Mouse (Mus musculus) heart, postnatal 0 days (tissue): ENCODE results near the gene Rce1. TPM values are rescaled to one million over a fixed set of nuclear protein-coding genes. Genes with fewer than 3 reads are reported as not detected.
A peak's percentile ranks its signal among the peaks of the same experiment; 100 is the strongest.

Experiments
- ATAC-seq: fragments of 200-750 bp; cut with Nextera tagmentation; 2 replicates; pipeline ENCODE4 v1.8.0; 2017; ENCODE audit warnings: low read depth, moderate number of reproducible peaks, moderate library complexity; ENCODE audit not compliant: insufficient read depth
- DNase-seq: peaks from one replicate; pipeline ENCODE4 v3.0.0-alpha.2; 2016; ENCODE audit warnings: low spot score
- H3K27ac ChIP-seq: fragments of 300-500 bp; sonication (generic); 2 replicates; pipeline ENCODE4 v1.5.1; 2014; ENCODE audit warnings: low read depth, mild to moderate bottlenecking
- H3K27me3 ChIP-seq: fragments of 300-500 bp; sonication (generic); 2 replicates; pipeline ENCODE4 v1.6.1; 2014; ENCODE audit warnings: low read length, mixed read lengths; ENCODE audit not compliant: control insufficient read depth, insufficient read depth
- H3K36me3 ChIP-seq: fragments of 300-500 bp; sonication (generic); replicated peaks from 2 replicates; pipeline ENCODE4 v1.6.1; 2014; ENCODE audit warnings: low read length, mixed read lengths; ENCODE audit not compliant: control insufficient read depth, insufficient read depth
- H3K4me1 ChIP-seq: fragments of 300-500 bp; sonication (generic); 2 replicates; pipeline ENCODE4 v1.6.1; 2014; ENCODE audit warnings: antibody characterized with exemption; ENCODE audit not compliant: control insufficient read depth, insufficient read depth
- H3K4me2 ChIP-seq: fragments of 300-500 bp; sonication (generic); 2 replicates; pipeline ENCODE4 v1.6.1; 2014; ENCODE audit warnings: low read depth, mild to moderate bottlenecking, low read length, moderate library complexity
- H3K4me3 ChIP-seq: fragments of 300-500 bp; sonication (generic); 2 replicates; pipeline ENCODE4 v1.5.1; 2014; ENCODE audit warnings: low read depth, low read length
- H3K9ac ChIP-seq: fragments of 300-500 bp; sonication (generic); replicated peaks from 2 replicates; pipeline ENCODE4 v1.6.1; 2014; ENCODE audit warnings: low read depth, low read length, mixed read lengths
- H3K9me3 ChIP-seq: fragments of 300-500 bp; sonication (generic); replicated peaks from 2 replicates; pipeline ENCODE4 v1.6.1; 2016; ENCODE audit warnings: low read length; ENCODE audit not compliant: control insufficient read depth
- CTCF ChIP-seq: IDR thresholded peaks from 2 replicates; pipeline ENCODE4 v1.5.1; 2016; ENCODE audit warnings: antibody characterized with exemption, control low read depth, low read depth
- EP300 ChIP-seq: IDR thresholded peaks from 2 replicates; pipeline ENCODE4 v1.6.1; 2016; ENCODE audit warnings: antibody characterized with exemption, low read depth
- WGBS: fragments of 180-500 bp; shearing (Covaris S2); extraction: QIAGEN DNeasy Blood & Tissue Kit; methylation state at CpG from one replicate; pipeline ENCODE4 v1.1.7; 2014; 5-methylcytosine and 5-hydroxymethylcytosine counted together
- polyA plus RNA-seq: library from polyadenylated mRNA; unstranded; fragments of >200 nt; fragmentation: Nextera tagmentation; extraction: Ambion mirVana; gene quantifications from 2 replicates; pipeline ENCODE4 v1.2.1, GENCODE M21; 2015
- total RNA-seq: library from RNA; depleted of rRNA; stranded (reverse); fragments of >200 nt; gene quantifications from 2 replicates; pipeline ENCODE4 v1.2.3, GENCODE M21; 2014; ENCODE audit warnings: low replicate concordance

Gene Rce1
- total and polyA plus RNA-seq, 2 experiments from 2014 or later: 24.8 to 64.6 TPM

DNA sequence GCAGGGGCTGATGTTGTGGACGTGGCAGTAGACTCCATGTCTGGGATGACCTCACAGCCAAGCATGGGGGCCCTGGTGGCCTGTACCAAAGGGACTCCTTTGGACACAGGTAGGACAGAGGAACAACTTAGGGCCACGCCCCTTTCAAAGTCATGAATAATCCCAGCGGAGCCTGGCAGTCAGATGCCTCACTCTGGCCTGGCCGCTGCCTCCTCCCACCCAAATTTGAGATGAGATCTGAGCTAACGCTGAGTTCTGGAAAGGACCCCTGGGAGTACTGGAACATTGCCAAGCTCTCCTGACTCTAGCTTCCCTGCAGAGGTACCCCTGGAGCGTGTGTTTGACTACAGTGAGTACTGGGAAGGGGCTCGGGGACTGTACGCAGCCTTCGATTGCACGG lies 6.0 kb downstream of the Rce1 start:
- TF ChIP-seq EP300 (no peak), CTCF (no peak)
- no peak overlapping the region for H3K4me2 ChIP-seq
- no peaks in the 10 kb centered on the region for H3K9me3 ChIP-seq
- H3K27me3 ChIP-seq: no peaks in the 10 kb centered on the region
- no peak overlapping the region for H3K4me3 ChIP-seq
- ATAC-seq (no peak), DNase-seq (no peak)
- no peak overlapping the region for H3K9ac ChIP-seq
- peaks cover 32% of the 10 kb centered on the region for H3K36me3 ChIP-seq
- WGBS: 75% methylated on average over 10 of the region's 10 CpGs
- H3K4me1 ChIP-seq: peaks cover 4% of the 10 kb centered on the region; the same call in 1 of the 2 replicates
- no peak overlapping the region for H3K27ac ChIP-seq

- Histone ChIP-seq H3K4me3 (no peak overlapping the region), H3K27ac (no peak overlapping the region), H3K9ac (no peak overlapping the region), H3K4me1 (peaks cover 6% of the 10 kb centered on the region; the same call in 1 of the 2 replicates), H3K9me3 (no peaks in the 10 kb centered on the region), H3K4me2 (no peak overlapping the region), H3K27me3 (no peaks in the 10 kb centered on the region), H3K36me3 (peaks cover 24% of the 10 kb centered on the region)
- TF ChIP-seq CTCF: peak; percentile 25; the same call in 1 of the 2 replicates
- TF ChIP-seq EP300: no peak
- WGBS: 38% methylated on average over 18 of the region's 18 CpGs
- ATAC-seq: no peak
- DNase-seq: no peak
Measured at GRCm38 (mm10) chr19:4618183-4618582, 7.3 kb downstream of the Rce1 start.

DNA sequence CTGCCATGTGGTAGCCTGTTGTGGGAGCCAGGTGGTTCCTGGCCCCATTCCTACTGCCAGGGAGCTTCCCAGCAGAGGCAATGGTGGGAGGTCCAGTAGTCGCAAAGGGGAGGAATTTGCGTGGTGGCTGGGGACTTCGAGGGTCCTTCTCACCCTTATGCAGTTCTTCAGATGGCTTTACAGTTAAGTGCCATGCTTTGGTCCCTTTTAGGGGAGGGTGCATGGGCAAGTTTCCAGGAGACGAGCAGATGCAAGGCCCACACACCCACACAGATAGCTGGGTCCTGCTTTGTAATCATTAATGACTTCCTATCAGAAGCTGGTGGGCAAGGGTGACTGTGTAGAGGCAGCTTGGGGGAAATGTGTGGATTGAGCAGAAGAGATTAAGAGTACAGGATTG lies 8.9 kb downstream of the Rce1 start:
- Histone ChIP-seq H3K4me3 (no peak overlapping the region), H3K4me2 (no peak overlapping the region), H3K9ac (no peak overlapping the region), H3K27ac (no peak overlapping the region; the same call in 1 of the 2 replicates), H3K4me1 (peaks cover 6% of the 10 kb centered on the region; the same call in 1 of the 2 replicates), H3K9me3 (no peaks in the 10 kb centered on the region), H3K27me3 (no peaks in the 10 kb centered on the region), H3K36me3 (peaks cover 22% of the 10 kb centered on the region)
- no peak for ATAC-seq
- DNase-seq: no peak
- 29% methylated on average over 4 of the region's 4 CpGs for WGBS
- no peak for TF ChIP-seq EP300
- TF ChIP-seq CTCF: no peak

- H3K9ac ChIP-seq: peak within 1 kb of the TSS; percentile 79
- no peaks in the 10 kb centered on the region for H3K27me3 ChIP-seq
- no peak for TF ChIP-seq EP300
- TF ChIP-seq CTCF: no peak
- peak within 1 kb of the TSS; percentile 70 for H3K4me3 ChIP-seq
- H3K36me3 ChIP-seq: peaks cover 13% of the 10 kb centered on the region
- peak within 1 kb of the TSS; percentile 93 for H3K4me2 ChIP-seq
- ATAC-seq: peak; percentile 94
- peaks cover 6% of the 10 kb centered on the region; the same call in 1 of the 2 replicates for H3K4me1 ChIP-seq
- WGBS: under 1% methylated on average over 71 of the region's 87 CpGs
- no peaks in the 10 kb centered on the region for H3K9me3 ChIP-seq
- H3K27ac ChIP-seq: peak within 1 kb of the TSS; percentile 50
- peak; percentile 90 for DNase-seq
Measured at GRCm38 (mm10) chr19:4615151-4616093, 10.0 kb downstream of the Rce1 start, which contains the start of gene Lrfn4. Gene Lrfn4, minus strand, starts transcription at chr19:4615667.

DNA sequence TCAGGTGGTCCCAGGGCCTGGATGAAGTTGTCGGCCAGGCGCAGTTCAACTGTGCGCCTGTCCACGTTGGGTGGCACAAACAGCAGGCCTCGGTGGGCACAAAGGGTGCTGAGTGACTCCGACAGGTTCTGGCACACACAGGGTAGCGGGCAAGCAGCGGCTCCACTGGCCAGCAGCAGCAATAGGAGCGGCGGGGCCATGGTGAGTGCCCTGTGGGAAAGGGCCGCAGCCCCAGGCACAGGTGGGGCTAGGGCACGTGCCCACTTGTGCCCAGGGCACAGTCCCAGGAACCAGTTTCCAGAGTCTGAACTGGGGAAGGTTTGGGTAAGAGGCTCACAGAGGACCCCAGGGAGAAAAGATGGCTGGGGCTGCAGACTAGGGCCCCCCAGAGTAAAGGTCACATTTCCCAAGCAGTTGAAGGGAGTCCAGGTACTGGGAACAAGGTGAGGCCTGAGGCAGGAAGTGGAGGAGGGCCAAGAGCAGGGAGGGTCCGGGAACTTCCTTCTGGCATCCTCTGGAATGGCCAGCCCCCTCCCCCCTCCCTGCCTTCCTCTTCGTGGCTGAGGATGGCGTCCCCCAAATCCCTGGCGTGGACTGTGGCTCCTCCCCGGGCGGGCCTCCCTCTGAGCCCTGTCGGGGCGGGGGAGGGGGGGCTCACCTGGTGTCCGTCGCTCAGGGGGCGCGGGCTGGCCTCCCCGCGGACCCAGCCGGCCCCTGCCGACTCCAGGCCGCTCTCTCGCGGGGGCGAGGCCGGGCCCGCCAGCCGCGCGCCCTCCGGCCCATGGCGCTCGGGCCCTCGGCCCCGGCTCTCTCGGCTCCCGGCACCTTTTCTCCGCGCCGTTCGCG lies 10.9 kb downstream of the Rce1 start:
- H3K4me2 ChIP-seq: peak overlapping the region; percentile 93
- H3K4me3 ChIP-seq: peak overlapping the region; percentile 70
- peaks cover 13% of the 10 kb centered on the region for H3K36me3 ChIP-seq
- 46% methylated on average over 20 of the region's 49 CpGs for WGBS
- no peak for DNase-seq
- no peak for ATAC-seq
- H3K27ac ChIP-seq: peak overlapping the region; percentile 50
- no peaks in the 10 kb centered on the region for H3K27me3 ChIP-seq
- H3K9me3 ChIP-seq: no peaks in the 10 kb centered on the region
- peaks cover 6% of the 10 kb centered on the region; the same call in 1 of the 2 replicates for H3K4me1 ChIP-seq
- TF ChIP-seq EP300: no peak
- no peak for TF ChIP-seq CTCF
- H3K9ac ChIP-seq: peak overlapping the region; percentile 79
